Mouse (Mus musculus) ES-E14 (cell line): ENCODE data around the gene Kap. TPM values are rescaled to one million over a fixed set of nuclear protein-coding genes. Genes with fewer than 3 reads are reported as not detected.

ENCODE experiments used
- DNase-seq: peaks from one replicate; pipeline ENCODE4 v3.0.0-alpha.2; 2013; ENCODE audit warnings: low read depth, low spot score
- H3K27ac ChIP-seq: 2 replicates; pipeline ENCODE4 v1.5.1; 2012; ENCODE audit warnings: low read depth, mild to moderate bottlenecking, low read length, moderate library complexity, mixed read lengths; ENCODE audit not compliant: poor library complexity, insufficient read depth, severe bottlenecking
- H3K36me3 ChIP-seq: 2 replicates; pipeline ENCODE4 v1.6.1; 2012; ENCODE audit warnings: mild to moderate bottlenecking, low read length, moderate library complexity, mixed read lengths; ENCODE audit not compliant: control insufficient read depth, poor library complexity, insufficient read depth, severe bottlenecking
- H3K4me1 ChIP-seq, 2 experiments: fragments of 150-350 bp in 1 of 2; sonication (generic) in 1 of 2; 2 replicates each; pipeline ENCODE4 v1.6.1; 2012; ENCODE audit warnings: low read length in 2 of 2, mild to moderate bottlenecking in 1 of 2, mixed read lengths in 1 of 2; ENCODE audit not compliant: control insufficient read depth in 2 of 2, insufficient read depth in 2 of 2, poor library complexity in 1 of 2
- H3K4me3 ChIP-seq, 2 experiments: fragments of 150-350 bp in 1 of 2; sonication (generic) in 1 of 2; 2 replicates each; pipeline ENCODE4 v1.5.1; 2012; ENCODE audit warnings: low read length in 2 of 2, low read depth in 1 of 2, mild to moderate bottlenecking in 1 of 2, mixed read lengths in 1 of 2; ENCODE audit not compliant: insufficient read depth in 1 of 2, poor library complexity in 1 of 2, severe bottlenecking in 1 of 2
- H3K9ac ChIP-seq: 2 replicates; pipeline ENCODE4 v1.6.1; 2012; ENCODE audit warnings: low read depth, mild to moderate bottlenecking, low read length, mixed read lengths; ENCODE audit not compliant: poor library complexity, insufficient read depth, severe bottlenecking
- H3K9me3 ChIP-seq: fragments of 150-350 bp; sonication (generic); 2 replicates; pipeline ENCODE4 v1.6.1; 2012; ENCODE audit warnings: low read depth, mild to moderate bottlenecking, low read length; ENCODE audit not compliant: control insufficient read depth, insufficient read depth
- ZC3H11A ChIP-seq: IDR thresholded peaks from 2 replicates; pipeline ENCODE4 v1.6.1; 2012; ENCODE audit warnings: low read depth, mild to moderate bottlenecking, inconsistent platforms, low read length, borderline replicate concordance
- ZNF384 ChIP-seq: IDR thresholded peaks from 2 replicates; pipeline ENCODE4 v1.6.1; 2012; ENCODE audit warnings: low read depth, low read length, inconsistent platforms
- in situ Hi-C, 2 experiments: fragments of 600-800 bp; cut with MboI; formaldehyde crosslinking; loops; one replicate each; pipeline ENCODE4 v1.15.1; 2025; ENCODE audit warnings: low sequenced_read_pairs in 2 of 2, inconsistent platforms in 1 of 2; ENCODE audit not compliant: unreplicated experiment in 2 of 2
- total RNA-seq: library from RNA; depleted of rRNA; stranded (reverse); fragments of 300-350 nt; gene quantifications from 2 replicates; pipeline ENCODE4 v1.2.3, GENCODE M21; 2012; rRNA removed

Kap gene
- total RNA-seq, 1 experiment: not detected

DNA sequence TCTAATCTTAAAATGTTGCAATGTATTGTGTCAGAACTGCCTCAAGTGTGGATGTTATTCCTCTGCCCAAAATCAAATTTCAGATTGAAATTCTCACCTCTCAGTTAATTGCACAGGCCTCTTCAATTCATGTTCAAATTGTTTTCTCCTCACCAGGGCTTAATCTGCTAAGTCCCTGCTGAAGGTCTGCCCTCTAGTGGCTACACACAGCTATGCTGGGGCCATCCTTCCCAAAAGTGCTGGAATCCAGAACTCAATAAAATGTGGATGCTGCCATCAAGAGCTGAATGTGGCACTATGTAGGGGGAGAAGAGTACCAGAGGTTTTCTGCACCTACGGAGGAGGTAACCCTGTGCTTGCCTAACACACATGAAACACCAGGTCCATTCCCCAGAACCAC is 41.2 kb downstream of the Kap start:
- DNase-seq: peak; percentile 41

More for the DNA sequence above, 41.2 kb downstream of the Kap start:
- Histone ChIP-seq H3K4me3 (no peak overlapping the region), H3K9me3 (no peaks in the 10 kb centered on the region), H3K36me3 (no peaks in the 10 kb centered on the region), H3K4me1 (no peaks in the 10 kb centered on the region), H3K27ac (no peak overlapping the region), H3K9ac (no peak overlapping the region)
- TF ChIP-seq ZC3H11A (peak; percentile 55), ZNF384 (no peak)
- in situ Hi-C loops: no loop called here

Other genes starting within 250 kb of the Kap start
- 9.7 and 11.8 TPM in 2 replicates for gene Etv6, start 181.9 kb upstream of the Kap start, total RNA-seq